Mouse (Mus musculus): ENCODE measurements at regions not wholly inside any gene's neighbourhood (a gene's known extent, or its start where the extent isn't known, plus 50 kb on each side); places are given as distances from the start of the nearest gene placed in this dataset.

DNA sequence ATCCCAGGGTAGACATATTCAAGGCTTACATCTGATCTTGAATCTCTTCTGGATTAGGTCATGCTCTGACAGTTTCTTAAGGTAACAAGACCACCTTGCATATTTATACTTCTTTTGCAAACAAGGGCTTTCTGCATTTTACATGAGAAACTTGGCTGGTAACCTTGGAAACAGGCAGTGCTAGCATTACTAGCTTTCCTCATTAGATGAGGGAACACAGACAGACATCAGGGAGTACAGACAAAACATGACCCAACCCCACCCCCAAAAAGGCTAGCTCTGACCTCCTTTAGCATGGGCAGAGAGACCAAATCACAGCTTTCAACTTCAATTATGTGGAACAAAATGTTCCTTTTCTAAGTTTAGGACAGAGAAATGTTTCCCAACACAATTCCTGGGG lies 114.8 kb upstream of the Elmo1 start:
- TF ChIP-seq CHD2 (IDR thresholded peaks at IDR 0.05; ENCODE audit: low read depth, low read length): no peak
- TF ChIP-seq ZNF384 (IDR thresholded peaks at IDR 0.05; ENCODE audit: low read depth, low read length): no peak
- TF ChIP-seq ZC3H11A (IDR thresholded peaks at IDR 0.05; ENCODE audit: borderline replicate concordance, low read depth, low read length): no peak
- no peak for TF ChIP-seq MAFK (IDR thresholded peaks at IDR 0.05; ENCODE audit: insufficient read depth, low read depth, low read length)
- TF ChIP-seq HCFC1 (IDR thresholded peaks at IDR 0.05; ENCODE audit: borderline replicate concordance, insufficient read depth, low read length): no peak
